In the genomic region with DNA sequence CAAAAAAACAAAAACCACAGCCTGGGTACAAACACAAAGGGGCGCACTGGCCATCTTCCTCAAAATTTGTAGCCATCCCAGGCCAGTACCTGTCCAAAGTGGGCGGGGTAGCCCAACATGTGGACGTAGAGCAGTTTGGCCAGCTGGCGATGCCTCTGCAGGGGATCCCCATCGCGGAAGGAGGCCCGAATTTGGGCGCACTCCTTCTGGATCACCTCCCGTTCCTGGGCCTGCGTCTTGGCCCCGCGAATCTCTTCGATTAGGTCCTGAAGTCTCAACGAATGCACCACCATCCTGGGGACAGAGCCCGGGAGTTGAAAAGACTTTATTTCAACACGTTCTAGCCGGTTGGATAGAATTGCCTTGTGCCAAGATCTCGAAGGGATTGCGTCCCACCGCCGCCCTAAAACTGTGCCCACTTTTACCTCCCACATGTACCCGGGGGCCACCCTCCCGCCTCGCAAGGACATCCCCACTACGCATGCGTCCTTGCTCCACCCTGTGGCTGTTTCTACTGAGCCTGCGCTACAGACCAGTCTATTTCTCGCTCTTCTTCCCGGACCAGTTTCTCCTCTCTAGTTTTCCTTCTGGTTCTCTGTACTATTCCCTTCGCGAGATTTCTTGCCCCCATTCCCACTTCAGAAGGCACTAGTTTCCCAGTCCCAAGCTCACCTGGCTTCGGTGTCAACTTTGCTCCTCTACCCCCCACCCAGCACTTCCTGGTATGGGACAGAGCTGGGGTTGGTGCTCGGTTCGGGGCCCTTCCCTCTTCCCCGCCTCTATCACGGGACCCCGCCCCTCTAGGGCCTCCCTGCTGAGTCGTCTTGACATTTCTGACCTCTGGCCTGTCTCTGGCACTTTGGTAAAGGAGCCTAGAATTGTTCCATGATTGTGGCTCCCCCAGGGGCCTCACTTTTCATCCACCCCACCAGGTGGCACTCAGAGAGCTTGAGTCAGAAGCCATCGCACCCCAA, we compare ENCODE assay signal across 8 mouse cellular contexts. TPM values are rescaled to one million over a fixed set of nuclear protein-coding genes. Genes with fewer than 3 reads are reported as not detected.
DNase-seq lines count a peak whose midpoint lies in the region; ATAC-seq lines count a peak whose summit lies in the region.

A gene (minus strand): TSS at position 758 of the 974 bp plus-strand sequence.

- no peak within 1 kb of the TSS for H3K27ac ChIP-seq in embryonic facial prominence, embryonic 11.5 days (replicated peaks; ENCODE audit: low read depth, low read length)
- H3K27ac ChIP-seq in limb, embryonic 13.5 days: peak within 1 kb of the TSS; percentile 69
- H3K27ac ChIP-seq in midbrain, embryonic 15.5 days: peak within 1 kb of the TSS; percentile 79

- H3K4me1 ChIP-seq in embryonic facial prominence, embryonic 11.5 days (ENCODE audit: control insufficient read depth, insufficient read depth, low read length): peaks cover 9% of the 10 kb centered on the region; the same call in 1 of the 2 replicates
- peaks cover 30% of the 10 kb centered on the region for H3K4me1 ChIP-seq in limb, embryonic 13.5 days
- peaks cover 55% of the 10 kb centered on the region for H3K4me1 ChIP-seq in midbrain, embryonic 15.5 days

- H3K9ac ChIP-seq in embryonic facial prominence, embryonic 11.5 days (replicated peaks; ENCODE audit: low read length): peak within 1 kb of the TSS; percentile 76
- peak within 1 kb of the TSS; percentile 77 for H3K9ac ChIP-seq in limb, embryonic 13.5 days
- H3K9ac ChIP-seq in midbrain, embryonic 15.5 days: peak within 1 kb of the TSS; percentile 70

- no peaks in the 10 kb centered on the region for H3K36me3 ChIP-seq in embryonic facial prominence, embryonic 11.5 days (replicated peaks; ENCODE audit: control insufficient read depth, insufficient read depth, low read depth, low read length)
- peaks cover 12% of the 10 kb centered on the region; the same call in 1 of the 2 replicates for H3K36me3 ChIP-seq in limb, embryonic 13.5 days
- H3K36me3 ChIP-seq in midbrain, embryonic 15.5 days (replicated peaks): no peaks in the 10 kb centered on the region

- WGBS in embryonic facial prominence, embryonic 11.5 days: under 1% methylated on average over 39 of the region's 39 CpGs
- WGBS in limb, embryonic 13.5 days: under 1% methylated on average over 39 of the region's 39 CpGs
- under 1% methylated on average over 39 of the region's 39 CpGs for WGBS in midbrain, embryonic 15.5 days

- ATAC-seq in embryonic facial prominence, embryonic 11.5 days (replicated peaks; ENCODE audit: insufficient number of reproducible peaks, low FRiP score, low TSS enrichment, low read depth): peak; percentile 34; the same call in 1 of the 2 replicates
- peak; percentile 64 for ATAC-seq in limb, embryonic 13.5 days (ENCODE audit: low FRiP score, low read depth)
- ATAC-seq in midbrain, embryonic 15.5 days (replicated peaks): peak; percentile 69

- H3K4me2 ChIP-seq in embryonic facial prominence, embryonic 11.5 days (ENCODE audit: low read depth, low read length): peak within 1 kb of the TSS; percentile 90
- peak within 1 kb of the TSS; percentile 89 for H3K4me2 ChIP-seq in limb, embryonic 13.5 days (replicated peaks)
- peak within 1 kb of the TSS; percentile 96 for H3K4me2 ChIP-seq in midbrain, embryonic 15.5 days

- peak; percentile 88 for DNase-seq in layer of hippocampus, adult 11-12 months (ENCODE audit: low spot score)
- no peak for DNase-seq in layer of hippocampus, adult 9-10 months (ENCODE audit: low spot score)
- DNase-seq in embryonic facial prominence, embryonic 11.5 days (ENCODE audit: low spot score): peak; percentile 80
- DNase-seq in heart, adult 11 months: peak; percentile 99
- peak; percentile 88 for DNase-seq in kidney, adult 18-20 months
- peak; percentile 70 to 81 for DNase-seq in spleen, postnatal 10 days (ENCODE audit: low spot score in 2 of 2)

- peak within 1 kb of the TSS; percentile 44 for H3K4me3 ChIP-seq in embryonic facial prominence, embryonic 11.5 days (ENCODE audit: low read depth, low read length)
- peak within 1 kb of the TSS; percentile 49 for H3K4me3 ChIP-seq in limb, embryonic 13.5 days
- H3K4me3 ChIP-seq in midbrain, embryonic 15.5 days: peak within 1 kb of the TSS; percentile 44

- peaks cover 4% of the 10 kb centered on the region for H3K27me3 ChIP-seq in embryonic facial prominence, embryonic 11.5 days (ENCODE audit: control insufficient read depth, insufficient read depth, low read length)
- H3K27me3 ChIP-seq in limb, embryonic 13.5 days: peaks cover 37% of the 10 kb centered on the region
- no peaks in the 10 kb centered on the region for H3K27me3 ChIP-seq in midbrain, embryonic 15.5 days (replicated peaks)

- H3K9me3 ChIP-seq in embryonic facial prominence, embryonic 11.5 days (replicated peaks; ENCODE audit: control insufficient read depth, low read length): no peaks in the 10 kb centered on the region
- no peaks in the 10 kb centered on the region for H3K9me3 ChIP-seq in limb, embryonic 13.5 days
- H3K9me3 ChIP-seq in midbrain, embryonic 15.5 days: no peaks in the 10 kb centered on the region

RNA-seq across cellular contexts. Expression of the gene that starts here (rescaled TPM):
- polyA plus RNA-seq in embryonic facial prominence, embryonic 11.5 days (2014; fragmentation: Nextera tagmentation; extraction: Ambion mirVana): 8.4 and 13.4 TPM in 2 replicates
- polyA plus RNA-seq in limb, embryonic 13.5 days (2015; fragmentation: Nextera tagmentation; extraction: Ambion mirVana): 13.1 and 13.7 TPM in 2 replicates
- polyA plus RNA-seq in midbrain, embryonic 15.5 days (2015; fragmentation: Nextera tagmentation; extraction: Ambion mirVana): 7.5 and 9.2 TPM in 2 replicates
